Mouse (Mus musculus) myocyte (in vitro differentiated cells): ENCODE results near the gene Add2.

ENCODE experiments used
- CEBPB ChIP-seq: IDR thresholded peaks from 2 replicates; pipeline ENCODE4 v1.6.1; 2011; ENCODE audit warnings: mild to moderate bottlenecking, moderate library complexity; ENCODE audit not compliant: poor library complexity, insufficient read depth, severe bottlenecking
- E2F4 ChIP-seq: IDR thresholded peaks from one replicate; pipeline ENCODE4 v1.6.1; 2011; ENCODE audit warnings: mild to moderate bottlenecking, control low read depth, moderate library complexity; ENCODE audit not compliant: insufficient read depth
- MAX ChIP-seq: IDR thresholded peaks from one replicate; pipeline ENCODE4 v1.6.1; 2011; ENCODE audit warnings: low read depth, mild to moderate bottlenecking, control low read depth
- MYOD1 ChIP-seq, 3 experiments: IDR thresholded peaks; one replicate each; pipeline ENCODE4 v1.6.1; 2011; ENCODE audit warnings: control low read depth in 2 of 3, low read depth in 2 of 3, mild to moderate bottlenecking in 2 of 3, moderate library complexity in 1 of 3; ENCODE audit not compliant: insufficient read length in 2 of 3, control insufficient read depth in 1 of 3
- MYOG ChIP-seq, 3 experiments: IDR thresholded peaks; one replicate each; pipeline ENCODE4 v1.6.1; 2011; ENCODE audit warnings: control low read depth in 2 of 3, low read depth in 2 of 3, mild to moderate bottlenecking in 2 of 3; ENCODE audit not compliant: insufficient read length in 2 of 3, control insufficient read depth in 1 of 3, insufficient read depth in 1 of 3
- POLR2A ChIP-seq: IDR thresholded peaks from one replicate; pipeline ENCODE4 v1.6.1; 2011; ENCODE audit warnings: low read depth, mild to moderate bottlenecking, control low read depth, moderate library complexity; ENCODE audit not compliant: insufficient read length
- POLR2AphosphoS2 ChIP-seq: IDR thresholded peaks from one replicate; pipeline ENCODE4 v1.6.1; 2011; ENCODE audit warnings: low read depth, control low read depth; ENCODE audit not compliant: insufficient read length
- REST ChIP-seq: IDR thresholded peaks from one replicate; pipeline ENCODE4 v1.6.1; 2011; ENCODE audit warnings: mild to moderate bottlenecking, control low read depth, moderate library complexity; ENCODE audit not compliant: insufficient read depth, insufficient read length
- SRF ChIP-seq: IDR thresholded peaks from one replicate; pipeline ENCODE4 v1.6.1; 2011; ENCODE audit warnings: low read depth; ENCODE audit not compliant: control insufficient read depth, insufficient read length
- TCF12 ChIP-seq: IDR thresholded peaks from one replicate; pipeline ENCODE4 v1.6.1; 2011; ENCODE audit warnings: mild to moderate bottlenecking, control low read depth; ENCODE audit not compliant: poor library complexity, insufficient read depth, severe bottlenecking
- USF1 ChIP-seq: IDR thresholded peaks from one replicate; pipeline ENCODE4 v1.6.1; 2011; ENCODE audit warnings: low read depth, mild to moderate bottlenecking, control low read depth, moderate library complexity

DNA sequence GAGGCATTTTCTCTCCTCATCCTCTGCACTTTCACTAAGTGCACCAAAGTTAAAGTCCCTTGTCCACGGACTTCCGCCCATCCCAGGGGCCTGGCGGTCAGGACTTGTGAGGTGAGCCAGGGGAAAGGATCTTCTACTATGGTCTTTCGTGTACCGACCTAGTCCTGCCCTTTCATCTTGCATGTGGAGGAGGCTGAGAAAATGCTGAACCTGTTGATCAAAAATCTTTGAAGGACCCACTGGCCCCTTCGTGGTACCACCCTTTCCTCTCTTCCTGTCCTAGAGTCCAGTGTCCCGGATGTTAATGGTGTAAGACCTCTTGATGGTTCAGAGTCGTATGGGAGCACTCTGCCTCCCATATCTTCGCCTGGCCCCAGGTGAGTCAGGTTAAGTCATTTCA is 12.6 kb upstream of the Add2 start, which contains the start of gene Figla:
- TF ChIP-seq POLR2A (no peak), CEBPB (no peak), POLR2AphosphoS2 (no peak), E2F4 (no peak), REST (no peak), USF1 (no peak), MAX (no peak), SRF (no peak), MYOD1 (IDR thresholded peaks at IDR 0.05; ENCODE audit: control insufficient read depth in 1 of 3, insufficient read length in 2 of 3, low read depth in 2 of 3) (no peak), TCF12 (no peak), MYOG (IDR thresholded peaks at IDR 0.05; ENCODE audit: control insufficient read depth in 1 of 3, insufficient read depth in 1 of 3, insufficient read length in 2 of 3, low read depth in 2 of 3) (no peak)
